Mouse (Mus musculus) frontal cortex, postnatal 25 days (tissue): ENCODE data around the gene Diras1.

Experiments used
- DNase-seq, 2 experiments: peaks; one replicate each; pipeline ENCODE4 v3.0.0; 2022; ENCODE audit warnings: low spot score in 2 of 2

Gene Diras1

DNA sequence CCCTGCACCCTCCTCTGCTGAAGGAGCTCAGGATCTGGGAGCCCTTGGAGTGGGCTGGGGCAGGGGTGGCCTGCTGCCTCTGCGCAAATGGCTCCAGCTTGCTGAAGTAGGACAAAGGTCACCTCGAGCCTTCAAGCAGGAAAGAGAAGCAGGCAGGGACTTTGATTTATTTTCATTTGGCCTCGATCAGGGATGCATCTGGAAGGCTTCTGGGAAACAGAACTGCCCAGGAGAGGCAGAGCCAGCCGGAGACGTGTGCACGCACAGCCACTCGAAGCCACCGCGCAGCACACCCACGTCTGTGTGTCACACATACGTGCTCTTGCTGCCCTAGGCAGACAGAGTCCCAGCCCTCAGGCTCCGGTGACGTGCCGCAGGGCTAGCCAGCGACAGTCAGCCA is 53.9 kb downstream of the Diras1 start:
- no peak for DNase-seq

DNA sequence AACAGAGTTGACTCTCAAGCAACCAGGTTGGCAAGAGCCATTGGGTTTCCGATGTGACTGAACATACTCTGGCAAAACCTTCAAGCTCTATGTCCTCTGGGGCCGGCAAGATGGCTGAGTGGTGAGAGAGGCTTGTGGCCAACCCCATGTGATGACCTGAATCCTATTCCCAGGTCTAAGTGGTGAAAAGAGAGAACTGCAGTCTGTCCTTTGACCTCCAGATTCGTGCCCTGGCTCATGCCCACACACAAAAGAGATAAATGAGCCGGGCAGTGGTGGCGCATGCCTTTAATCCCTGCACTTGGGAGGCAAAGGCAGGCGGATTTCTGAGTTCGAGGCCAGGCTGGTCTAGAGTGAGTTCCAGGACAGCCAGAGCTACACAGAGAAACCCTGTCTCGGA is 55.3 kb downstream of the Diras1 start:
- no peak for DNase-seq
